Mouse (Mus musculus): ENCODE results near the gene Papolb. TPM values are rescaled to one million over a fixed set of nuclear protein-coding genes. Genes with fewer than 3 reads are reported as not detected.

Papolb gene
- not detected for polyA plus RNA-seq (2014; fragmentation: Illumina TruSeq; extraction: RNeasy Lipid Tissue Mini Kit (QIAGEN cat#74804); ENCODE audit: low replicate concordance)

GRCm38 (mm10) chr5:142529915-142530314, at the start of gene Papolb:
Gene Papolb (minus strand): TSS chr5:142530076.

GRCm38 (mm10) chr5:142550706-142551652, 21.1 kb upstream of the Papolb start, which contains the start of gene Radil:
Gene Radil (minus strand): TSS chr5:142551098.

Other genes starting within 250 kb of the Papolb start
- 2.9 TPM for gene Foxk1, start 128.6 kb downstream of the Papolb start, polyA plus RNA-seq (2014; fragmentation: Illumina TruSeq; extraction: RNeasy Lipid Tissue Mini Kit (QIAGEN cat#74804); ENCODE audit: low replicate concordance)
- 0.59 TPM for gene Ap5z1, start 66.1 kb downstream of the Papolb start, polyA plus RNA-seq (2014; fragmentation: Illumina TruSeq; extraction: RNeasy Lipid Tissue Mini Kit (QIAGEN cat#74804); ENCODE audit: low replicate concordance)
- not detected for gene Radil, start 21.0 kb upstream of the Papolb start, polyA plus RNA-seq (2014; fragmentation: Illumina TruSeq; extraction: RNeasy Lipid Tissue Mini Kit (QIAGEN cat#74804); ENCODE audit: low replicate concordance)
- 0.11 TPM for gene Mmd2, start 78.7 kb upstream of the Papolb start, polyA plus RNA-seq (2014; fragmentation: Illumina TruSeq; extraction: RNeasy Lipid Tissue Mini Kit (QIAGEN cat#74804); ENCODE audit: low replicate concordance)
- gene Wipi2, start 97.6 kb upstream of the Papolb start, polyA plus RNA-seq (2014; fragmentation: Illumina TruSeq; extraction: RNeasy Lipid Tissue Mini Kit (QIAGEN cat#74804); ENCODE audit: low replicate concordance): 9.2 TPM
- not detected for gene Slc29a4, start 162.4 kb upstream of the Papolb start, polyA plus RNA-seq (2014; fragmentation: Illumina TruSeq; extraction: RNeasy Lipid Tissue Mini Kit (QIAGEN cat#74804); ENCODE audit: low replicate concordance)